Mouse (Mus musculus) splenic B cell, adult 2 months (primary cell): ENCODE results near the gene Shank2.

Experiments
- DNase-seq: peaks from one replicate; pipeline ENCODE4 v3.0.0-alpha.2; 2011; ENCODE audit warnings: low read depth, low spot score
- H3K27me3 ChIP-seq: 2 replicates; pipeline ENCODE4 v1.6.1; 2012; ENCODE audit warnings: mild to moderate bottlenecking, low read length, moderate library complexity, mixed read lengths; ENCODE audit not compliant: control insufficient read depth, poor library complexity, insufficient read depth, severe bottlenecking
- H3K36me3 ChIP-seq: 2 replicates; pipeline ENCODE4 v1.6.1; 2012; ENCODE audit warnings: mild to moderate bottlenecking, low read length, moderate library complexity, mixed read lengths; ENCODE audit not compliant: control insufficient read depth, poor library complexity, insufficient read depth, severe bottlenecking

The Shank2 gene

GRCm38 (mm10) chr7:144340376-144340775, 338.6 kb downstream of the Shank2 start:
- Histone ChIP-seq H3K36me3 (no peaks in the 10 kb centered on the region), H3K27me3 (no peaks in the 10 kb centered on the region)
- DNase-seq: no peak

- Histone ChIP-seq H3K36me3 (no peaks in the 10 kb centered on the region), H3K27me3 (no peaks in the 10 kb centered on the region)
- DNase-seq: no peak
Measured at GRCm38 (mm10) chr7:144366133-144366532, 364.4 kb downstream of the Shank2 start.

- H3K36me3 ChIP-seq: no peaks in the 10 kb centered on the region
- H3K27me3 ChIP-seq: no peaks in the 10 kb centered on the region
Measured at GRCm38 (mm10) chr7:144373059-144373458, 371.3 kb downstream of the Shank2 start.

GRCm38 (mm10) chr7:144375483-144375882, 373.8 kb downstream of the Shank2 start:
- no peaks in the 10 kb centered on the region for H3K27me3 ChIP-seq

More at GRCm38 (mm10) chr7:144373059-144373458, 371.3 kb downstream of the Shank2 start:
- DNase-seq: no peak

GRCm38 (mm10) chr7:144378254-144378653, 376.5 kb downstream of the Shank2 start:
- Histone ChIP-seq H3K27me3 (no peaks in the 10 kb centered on the region), H3K36me3 (no peaks in the 10 kb centered on the region)
- no peak for DNase-seq

More at GRCm38 (mm10) chr7:144375483-144375882, 373.8 kb downstream of the Shank2 start:
- no peaks in the 10 kb centered on the region for H3K36me3 ChIP-seq
- no peak for DNase-seq

GRCm38 (mm10) chr7:144379243-144379884, 377.6 kb downstream of the Shank2 start:
- no peaks in the 10 kb centered on the region for H3K36me3 ChIP-seq
- H3K27me3 ChIP-seq: no peaks in the 10 kb centered on the region
- no peak for DNase-seq

GRCm38 (mm10) chr7:144381588-144381987, 379.9 kb downstream of the Shank2 start:
- Histone ChIP-seq H3K27me3 (no peaks in the 10 kb centered on the region), H3K36me3 (no peaks in the 10 kb centered on the region)
- DNase-seq: no peak

GRCm38 (mm10) chr7:144387537-144387936, 385.8 kb downstream of the Shank2 start:
- Histone ChIP-seq H3K27me3 (no peaks in the 10 kb centered on the region), H3K36me3 (no peaks in the 10 kb centered on the region)
- DNase-seq: no peak

GRCm38 (mm10) chr7:144389704-144390103, 388.0 kb downstream of the Shank2 start:
- no peak for DNase-seq
- Histone ChIP-seq H3K36me3 (no peaks in the 10 kb centered on the region), H3K27me3 (no peaks in the 10 kb centered on the region)

- Histone ChIP-seq H3K27me3 (no peaks in the 10 kb centered on the region), H3K36me3 (no peaks in the 10 kb centered on the region)
- DNase-seq: no peak
Measured at GRCm38 (mm10) chr7:144390676-144391075, 388.9 kb downstream of the Shank2 start.

- H3K36me3 ChIP-seq: no peaks in the 10 kb centered on the region
Measured at GRCm38 (mm10) chr7:144391727-144392126, 390.0 kb downstream of the Shank2 start.

GRCm38 (mm10) chr7:144402492-144402891, 400.8 kb downstream of the Shank2 start:
- DNase-seq: no peak

More at GRCm38 (mm10) chr7:144391727-144392126, 390.0 kb downstream of the Shank2 start:
- H3K27me3 ChIP-seq: no peaks in the 10 kb centered on the region
- DNase-seq: no peak

GRCm38 (mm10) chr7:144407675-144408074, 405.9 kb downstream of the Shank2 start:
- Histone ChIP-seq H3K36me3 (no peaks in the 10 kb centered on the region; the same call in 1 of the 2 replicates), H3K27me3 (no peaks in the 10 kb centered on the region)
- DNase-seq: no peak

More at GRCm38 (mm10) chr7:144402492-144402891, 400.8 kb downstream of the Shank2 start:
- H3K27me3 ChIP-seq: no peaks in the 10 kb centered on the region
- no peaks in the 10 kb centered on the region; the same call in 1 of the 2 replicates for H3K36me3 ChIP-seq

- DNase-seq: no peak
- no peaks in the 10 kb centered on the region for H3K27me3 ChIP-seq
- no peaks in the 10 kb centered on the region; the same call in 1 of the 2 replicates for H3K36me3 ChIP-seq
Measured at GRCm38 (mm10) chr7:144408464-144409000, 406.8 kb downstream of the Shank2 start.

GRCm38 (mm10) chr7:144409682-144410081, 408.0 kb downstream of the Shank2 start:
- DNase-seq: no peak
- Histone ChIP-seq H3K27me3 (no peaks in the 10 kb centered on the region), H3K36me3 (no peaks in the 10 kb centered on the region; the same call in 1 of the 2 replicates)
